Mouse (Mus musculus) T-helper 1 cell (primary cell): ENCODE data around the gene Ldhd.
"Not testable (repeated sequence)": the region's sequence is repeated elsewhere in the genome, so short reads cannot be mapped to it uniquely, and the experiment has no call there.

Experiments used
- in situ Hi-C: fragments of 300-600 bp; cut with MboI, MseI; formaldehyde crosslinking; loops from one replicate; pipeline ENCODE4 v1.15.1; 2025; ENCODE audit warnings: high pct_unique_total_duplicates

Ldhd gene

DNA sequence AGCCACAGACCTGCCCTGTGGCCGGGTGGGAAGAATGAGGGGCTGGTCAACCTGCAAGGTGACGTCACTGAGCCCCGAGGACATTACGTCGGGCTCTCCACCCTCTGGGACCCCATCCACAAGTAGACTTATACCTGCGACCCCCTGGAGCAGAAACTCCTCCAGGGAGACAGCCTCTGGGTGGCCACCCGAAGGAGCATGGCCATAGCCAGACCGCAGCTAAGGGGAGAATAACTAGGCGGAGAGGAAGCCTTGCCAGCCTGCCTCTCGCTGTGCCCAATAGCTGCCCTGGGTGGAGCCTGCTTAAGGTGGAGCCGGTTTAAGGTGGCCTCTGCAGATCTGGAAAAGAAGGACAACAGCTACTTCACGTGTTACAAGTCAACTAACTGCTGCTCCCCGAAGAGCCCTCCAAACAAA lies at the start of gene Ldhd:
TSS of gene Ldhd (minus strand) at position 270 of the 417 bp plus-strand sequence.
- in situ Hi-C loops = no loop called here

DNA sequence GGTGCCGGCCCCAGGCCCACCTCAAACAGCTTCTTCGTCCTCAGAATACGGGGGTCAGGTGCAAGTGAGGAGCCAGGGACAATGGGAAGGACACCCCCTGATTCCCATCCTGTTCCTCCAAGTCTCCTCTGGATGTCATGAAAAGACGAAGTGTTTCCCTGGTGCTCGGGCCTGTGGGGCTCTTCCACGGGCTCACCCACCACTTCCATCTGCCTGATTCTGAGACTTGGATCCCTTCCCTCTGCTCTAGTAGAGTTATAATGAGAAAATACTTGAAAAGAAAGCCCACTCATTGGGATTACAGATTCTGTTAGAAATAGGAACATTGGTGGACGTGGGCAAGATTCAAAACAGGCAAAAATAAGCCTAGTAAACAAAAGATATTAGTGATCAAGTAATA lies 48.7 kb upstream of the Ldhd start:
- in situ Hi-C loops = loop anchor here (5.0 kb wide), 1 partner anchor 143 kb away; no protein-coding TSS in a partner anchor

DNA sequence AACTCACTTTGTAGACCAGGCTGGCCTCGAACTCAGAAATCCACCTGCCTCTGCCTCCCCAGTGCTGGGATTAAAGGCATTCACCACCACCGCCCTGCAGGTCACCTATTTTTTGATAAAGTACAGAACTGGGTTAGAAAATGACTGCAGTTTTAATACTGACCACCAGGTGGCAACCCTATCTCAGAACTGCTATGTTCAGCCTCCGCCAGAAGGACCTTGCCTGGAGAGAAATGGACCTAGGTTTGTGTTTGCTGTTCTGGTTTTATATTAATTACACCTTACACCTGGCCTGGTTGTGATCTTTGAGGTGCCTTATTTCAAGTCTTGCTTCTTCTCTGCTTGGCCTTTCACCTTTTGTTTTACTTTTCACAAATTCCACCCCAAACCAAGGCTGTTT lies 47.9 kb upstream of the Ldhd start:
- in situ Hi-C loops = loop anchor here (5.0 kb wide), 1 partner anchor 144 kb away; no protein-coding TSS in a partner anchor

DNA sequence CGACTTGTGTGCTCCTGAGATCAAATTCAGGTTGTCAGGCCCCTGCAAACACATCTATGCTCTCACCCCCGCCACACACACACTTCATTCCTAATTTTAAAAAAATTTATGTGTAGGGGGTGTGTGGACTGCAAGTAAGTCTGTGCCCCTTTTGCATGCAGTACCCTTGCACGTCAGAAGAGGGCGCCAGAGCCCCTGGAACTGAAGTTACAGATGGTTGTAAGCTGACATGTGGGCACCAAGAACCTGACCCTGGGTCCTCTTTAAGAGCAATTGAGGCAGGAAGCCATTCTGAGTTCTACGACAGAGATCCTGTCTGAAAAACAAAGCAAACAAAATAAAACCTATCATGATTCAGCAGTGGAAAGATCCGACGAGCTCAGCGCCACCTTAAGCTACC lies 46.1 kb upstream of the Ldhd start:
- in situ Hi-C loops = loop anchor here (5.0 kb wide), 1 partner anchor 146 kb away; no protein-coding TSS in a partner anchor

DNA sequence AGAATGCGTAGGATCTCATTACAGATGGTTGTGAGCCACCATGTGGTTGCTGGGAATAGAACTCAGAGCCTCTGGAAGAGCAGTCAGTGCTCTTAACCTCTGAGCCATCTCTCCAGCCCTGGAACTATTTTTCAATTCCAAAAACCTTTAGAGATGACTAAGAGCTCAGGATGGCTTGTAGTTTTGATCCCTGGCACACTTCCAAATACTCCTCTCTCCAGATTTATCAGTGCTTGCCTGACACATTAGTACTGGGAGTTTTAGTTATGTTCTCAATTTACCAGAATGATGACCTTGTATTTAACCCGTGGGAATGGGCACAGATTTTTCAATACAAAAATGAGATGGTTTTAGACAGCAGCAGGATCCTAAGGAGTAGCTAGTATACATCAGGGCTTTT lies 36.6 kb upstream of the Ldhd start:
- in situ Hi-C loops = no loop called here

DNA sequence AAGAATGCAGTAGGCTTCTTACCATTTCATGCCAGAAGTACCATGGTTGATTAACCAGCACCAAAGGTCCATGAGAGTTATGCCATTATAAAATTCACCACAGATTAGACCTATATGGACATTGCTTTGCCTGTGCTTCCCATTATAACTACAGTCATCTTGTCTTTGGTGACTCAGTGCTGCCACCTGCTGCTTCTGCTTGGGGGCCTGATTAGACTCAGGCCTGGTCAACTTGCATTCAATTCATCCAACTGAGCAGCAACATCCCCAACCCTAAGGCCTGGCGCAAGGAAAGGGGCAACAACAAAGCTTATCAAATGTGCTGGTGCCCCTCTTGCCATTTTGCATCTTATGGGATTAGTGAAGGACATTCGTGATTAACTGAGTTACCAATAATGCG lies 32.3 kb upstream of the Ldhd start:
- in situ Hi-C loops = no loop called here

DNA sequence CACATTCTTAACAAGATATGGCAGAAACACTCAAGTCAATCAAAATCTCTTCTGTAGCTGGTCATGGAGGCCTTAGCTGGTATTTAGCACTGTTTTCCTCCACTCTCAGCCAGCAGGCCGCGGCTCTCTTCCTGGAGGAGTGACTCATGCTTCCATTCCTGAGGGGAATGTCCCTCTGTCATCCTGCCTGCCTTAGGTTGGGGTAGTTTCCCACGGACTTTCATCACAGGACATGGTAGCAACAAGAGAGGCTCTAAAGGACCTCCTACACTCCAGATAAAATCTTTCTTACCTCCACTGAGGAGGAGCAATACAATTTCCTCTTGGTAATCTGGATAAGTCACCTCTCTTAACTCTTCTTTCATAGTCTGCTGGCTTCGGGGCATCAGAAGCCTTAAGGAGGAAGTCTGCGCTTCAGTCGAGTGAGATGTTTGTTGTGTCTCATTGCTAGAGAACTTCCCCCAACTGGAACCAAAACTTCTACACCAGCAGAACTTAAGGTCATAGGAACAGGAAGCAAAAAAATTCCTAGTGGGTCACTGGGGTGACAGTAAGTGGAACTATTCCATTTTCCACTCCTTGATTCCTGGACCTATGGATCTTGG lies 28.7 kb upstream of the Ldhd start:
- in situ Hi-C loops = no loop called here

DNA sequence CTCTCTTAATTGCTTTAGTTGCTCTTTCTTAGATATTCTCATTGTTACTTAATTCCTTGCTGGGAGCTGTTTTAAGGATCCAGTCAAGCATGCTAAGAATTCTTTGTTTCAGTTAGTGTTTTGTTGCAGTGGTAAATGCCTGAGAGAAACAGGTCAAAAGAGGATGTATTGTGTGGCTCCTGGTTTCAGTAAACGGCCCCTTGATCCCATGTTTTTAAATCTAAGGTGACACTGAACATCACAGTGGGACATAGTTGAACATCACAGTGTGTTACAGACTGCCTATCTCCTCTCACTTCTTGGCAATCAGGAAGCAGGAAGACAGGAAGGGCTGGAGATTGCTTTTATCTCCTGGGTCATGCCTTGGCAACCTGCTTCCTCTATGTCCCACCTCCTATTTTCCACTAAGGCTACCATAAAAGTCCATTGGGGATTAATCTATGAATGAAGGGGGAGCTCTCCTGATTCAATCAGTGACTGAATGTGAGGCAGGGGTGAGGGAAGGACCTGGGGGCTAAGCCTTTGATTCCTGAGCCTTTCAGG lies 27.2 kb upstream of the Ldhd start:
- in situ Hi-C loops = no loop called here

DNA sequence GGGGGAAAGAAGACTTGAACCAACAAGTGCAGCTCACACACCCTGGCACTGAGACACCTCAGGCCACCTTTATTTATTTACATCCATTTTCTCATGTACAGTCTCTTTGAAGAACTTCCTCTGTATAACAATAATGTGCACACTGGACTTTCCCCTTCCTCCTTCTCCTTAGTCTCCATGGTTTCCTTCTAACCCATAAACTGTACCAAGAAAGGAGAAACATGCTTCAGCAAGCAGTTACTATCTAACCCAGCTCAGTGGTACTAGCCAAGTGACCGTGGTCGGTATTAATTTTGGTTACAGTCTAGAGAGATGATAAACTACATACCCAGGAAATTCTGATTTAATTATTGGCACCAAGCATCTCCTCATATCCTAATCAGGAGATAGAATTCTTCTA lies 23.4 kb upstream of the Ldhd start:
- in situ Hi-C loops = no loop called here

DNA sequence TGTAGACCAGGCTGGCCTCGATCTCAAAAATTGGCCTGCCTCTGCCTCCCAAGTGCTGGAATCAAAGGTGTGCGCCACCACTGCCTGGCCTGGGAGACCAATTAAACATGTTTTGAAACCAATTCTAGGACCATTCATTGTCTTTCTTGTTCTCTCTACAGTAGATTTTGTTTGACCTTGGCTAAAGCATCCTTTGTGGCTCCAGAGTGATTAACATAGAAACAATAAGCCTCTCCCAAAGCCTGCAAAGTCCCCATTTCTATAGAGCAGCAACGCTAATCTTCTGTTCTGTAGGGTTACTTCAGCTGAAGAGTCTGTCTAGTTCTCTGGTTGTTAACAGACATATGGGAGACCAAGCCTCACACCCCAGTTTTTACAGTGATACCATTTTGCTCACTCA lies 20.5 kb upstream of the Ldhd start:
- in situ Hi-C loops = no loop called here

DNA sequence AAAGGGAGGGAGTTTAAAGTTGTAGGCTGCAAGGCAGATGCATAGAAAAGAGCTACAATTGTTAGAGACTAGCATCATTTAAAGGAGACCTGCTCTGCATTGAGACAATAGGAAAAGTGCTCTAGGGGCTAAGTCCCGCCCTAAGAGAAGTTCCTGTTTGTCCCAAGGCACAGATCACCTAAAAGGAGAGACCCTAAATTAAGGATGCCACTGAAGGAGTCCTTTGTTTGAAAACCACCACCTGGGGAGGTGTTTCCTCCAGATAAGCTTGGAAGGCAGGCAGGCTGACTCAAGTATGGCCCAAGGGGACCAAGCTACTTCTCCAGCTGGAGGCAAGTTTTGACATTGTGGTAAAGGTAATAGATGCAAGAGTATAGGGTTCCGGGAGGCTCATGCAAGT lies 18.7 kb upstream of the Ldhd start:
- in situ Hi-C loops = no loop called here

DNA sequence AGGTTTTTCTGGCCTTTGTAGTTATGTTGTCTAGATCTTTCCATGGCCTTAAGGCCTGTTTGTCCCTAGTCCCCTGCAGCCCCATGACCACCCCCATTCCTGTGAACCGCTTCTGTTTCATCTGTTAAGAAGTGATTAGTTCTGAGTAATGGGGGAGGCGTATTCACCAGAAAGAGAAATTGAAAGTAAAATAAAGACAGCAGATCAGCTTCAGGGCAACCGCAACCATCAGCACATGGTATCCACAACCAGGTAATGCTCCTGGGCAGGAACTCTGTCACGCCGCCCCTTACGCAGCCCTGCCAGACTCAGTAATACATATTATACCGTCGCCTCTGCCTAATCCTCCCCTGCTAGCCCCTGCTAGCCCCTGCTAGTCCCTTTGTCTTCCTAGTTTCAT lies 15.5 kb upstream of the Ldhd start:
- in situ Hi-C loops = no loop called here

DNA sequence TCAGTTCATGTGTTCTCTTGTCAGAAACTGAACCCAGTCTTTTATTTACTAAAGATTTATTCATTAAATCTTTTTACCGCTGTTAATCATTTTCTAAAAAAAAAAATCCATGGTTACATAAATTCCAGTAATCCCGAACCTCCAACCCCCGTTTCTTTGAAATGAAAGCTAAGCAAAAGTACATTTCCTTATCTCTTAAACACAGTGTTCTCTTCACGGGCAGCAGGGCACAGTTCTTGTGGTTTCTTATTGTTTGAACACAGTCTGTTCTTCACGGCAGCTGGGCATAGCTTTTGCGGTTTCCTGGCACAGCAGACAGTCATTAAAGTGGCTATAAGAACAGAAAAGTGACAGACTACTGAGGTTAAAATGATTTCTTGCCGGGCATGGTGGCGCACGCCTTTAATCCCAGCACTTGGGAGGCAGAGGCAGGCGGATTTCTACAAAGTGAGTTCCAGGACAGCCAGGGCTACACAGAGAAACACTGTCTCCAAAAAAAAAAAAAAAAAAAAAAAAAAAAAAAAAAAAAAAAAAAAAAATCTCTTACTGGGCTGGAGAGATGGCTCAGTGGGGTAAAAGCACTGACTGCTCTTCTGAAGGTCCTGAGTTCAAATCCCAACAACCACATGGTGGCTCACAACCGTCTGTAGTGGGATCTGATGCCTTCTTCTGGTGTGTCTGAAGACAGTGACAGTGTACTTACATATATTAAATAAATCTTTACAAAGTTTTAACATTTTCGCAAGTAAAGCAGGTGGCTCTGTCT lies 14.3 kb upstream of the Ldhd start:
- in situ Hi-C loops = not testable (repeated sequence)

DNA sequence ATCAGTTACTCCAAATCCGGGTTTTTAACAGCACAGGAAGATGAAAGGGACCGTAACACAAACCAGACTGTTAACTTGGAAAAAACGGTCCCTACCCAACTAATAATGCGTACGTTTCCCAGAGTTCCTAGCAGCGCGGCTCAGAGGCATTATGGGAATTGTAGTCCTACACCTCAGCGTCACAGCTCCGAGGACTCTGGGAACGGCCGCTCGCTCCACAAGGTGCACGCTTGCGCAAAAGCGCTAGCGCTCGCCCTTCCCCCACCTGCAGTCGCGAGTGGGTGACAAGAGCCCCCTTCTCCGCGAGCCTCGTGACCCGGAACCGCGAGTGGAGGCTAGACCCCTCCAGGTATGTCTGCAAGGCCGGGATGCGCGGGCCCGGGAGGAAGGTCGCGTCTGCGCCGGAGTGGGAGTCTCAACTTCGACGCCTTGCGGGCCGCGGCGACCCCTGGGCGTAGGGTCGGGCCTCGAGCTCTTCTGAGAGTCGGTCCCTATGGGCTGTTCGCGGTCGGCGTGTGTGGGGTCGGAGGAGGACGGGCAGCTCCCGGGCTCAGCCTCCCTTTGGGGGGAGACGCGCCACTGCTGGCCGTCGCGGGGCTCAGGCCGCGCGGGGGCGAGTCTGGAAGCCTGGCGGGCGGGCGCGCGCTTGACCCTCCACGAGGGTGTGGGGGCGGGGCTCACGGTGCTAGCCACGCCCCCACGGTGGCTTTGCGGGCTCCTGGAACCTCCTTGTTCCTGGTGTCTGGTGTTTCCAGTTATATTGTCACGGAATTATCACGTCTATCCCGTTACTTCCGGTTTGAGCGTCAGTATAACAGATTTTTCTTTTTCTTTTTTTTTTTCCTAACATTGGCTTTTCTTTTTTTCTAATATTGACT lies 13.3 kb upstream of the Ldhd start, which contains the start of gene Zfp1:
TSS of gene Zfp1 (plus strand) at position 138 of the 878 bp plus-strand sequence.
- in situ Hi-C loops = no loop called here

DNA sequence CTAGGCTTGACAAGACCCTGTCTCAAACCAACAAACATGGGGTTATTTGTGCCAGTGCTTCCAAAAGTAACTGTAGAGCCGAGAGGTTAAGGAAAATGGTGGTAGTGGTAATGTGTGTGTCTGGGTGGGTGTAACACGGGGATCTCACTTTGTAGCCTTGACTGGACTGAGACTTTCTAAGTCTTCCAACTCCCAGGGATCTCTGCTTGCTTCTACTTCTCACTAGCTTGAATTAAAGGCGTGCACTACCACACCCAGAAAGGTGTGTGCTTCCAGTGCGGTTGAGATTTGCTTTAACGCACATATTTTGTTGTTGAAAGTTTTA lies 12.7 kb upstream of the Ldhd start:
- in situ Hi-C loops = no loop called here

DNA sequence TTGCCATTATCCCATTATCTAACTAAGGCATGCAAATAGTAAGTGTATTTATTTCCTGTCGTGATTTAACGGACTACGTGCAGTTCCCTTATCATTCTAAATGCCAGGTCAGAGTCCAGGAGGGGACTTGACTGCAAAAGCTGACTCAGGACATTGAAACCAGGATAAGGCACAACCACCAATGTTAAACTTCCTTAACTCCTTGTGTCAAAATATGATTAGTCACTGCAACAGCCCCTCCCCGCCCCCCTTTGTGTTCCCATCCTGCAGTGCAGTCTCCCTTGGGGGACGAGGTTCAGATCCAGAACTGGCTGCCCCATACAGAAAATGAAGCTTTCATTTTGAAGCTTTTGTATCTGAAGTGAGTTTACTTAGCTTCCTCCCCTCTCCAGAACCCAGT lies 12.3 kb upstream of the Ldhd start:
- in situ Hi-C loops = no loop called here

DNA sequence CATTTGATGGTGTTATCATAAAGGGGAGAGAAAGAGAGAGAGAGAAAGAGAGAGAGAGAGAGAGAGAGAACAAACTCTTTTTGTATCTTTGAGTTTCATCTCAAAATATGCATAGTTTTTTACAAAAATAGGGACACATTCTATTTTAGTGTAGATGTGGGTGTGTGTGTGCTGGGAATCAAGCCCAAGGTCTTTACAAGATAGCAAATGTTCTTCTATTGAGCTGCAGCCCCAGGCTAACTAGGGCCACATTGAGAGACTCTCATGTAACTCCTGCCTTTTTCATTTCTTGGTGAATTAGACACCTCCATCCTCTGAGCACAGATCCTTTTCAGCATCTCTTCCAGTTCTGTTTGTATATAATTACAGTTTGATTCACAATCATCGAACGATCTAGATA lies 10.9 kb upstream of the Ldhd start:
- in situ Hi-C loops = no loop called here

DNA sequence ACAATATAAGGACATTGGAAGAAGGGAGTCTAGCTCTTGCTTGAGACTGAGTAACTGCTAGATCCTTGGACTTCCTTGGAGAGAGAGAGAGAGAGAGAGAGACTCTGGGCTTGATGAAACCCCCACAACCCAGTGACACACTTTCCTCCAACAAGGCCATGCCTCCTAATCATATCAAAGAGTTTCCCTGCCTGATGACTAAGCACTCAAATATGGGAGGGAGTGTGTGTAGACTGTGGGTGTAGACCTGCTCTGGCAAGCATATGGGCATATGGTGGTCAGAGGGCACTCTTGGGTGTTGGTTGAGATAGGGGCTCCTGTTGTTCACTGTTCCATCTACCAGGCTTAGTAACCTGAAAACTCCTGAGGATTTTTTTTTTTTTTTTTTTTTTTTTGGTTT lies 7.9 kb upstream of the Ldhd start:
- in situ Hi-C loops = no loop called here

DNA sequence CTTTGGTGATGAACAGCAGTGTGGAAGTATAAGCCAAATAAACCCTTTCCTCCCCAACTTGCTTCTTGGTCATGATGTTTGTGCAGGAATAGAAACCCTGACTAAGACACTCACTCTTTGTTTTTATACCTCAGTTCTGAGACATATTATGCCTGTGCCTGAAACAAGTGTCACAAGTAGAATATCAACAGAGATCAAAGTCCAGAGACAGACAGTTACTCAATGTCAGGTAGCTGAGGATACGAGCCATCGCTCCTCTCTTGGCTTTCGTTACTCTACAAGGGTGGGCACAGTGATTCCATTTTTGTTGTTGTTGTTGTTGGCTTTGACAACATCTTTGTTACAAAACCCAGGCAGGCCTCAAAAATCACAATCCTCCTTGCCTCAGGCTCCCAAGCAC lies 2.8 kb upstream of the Ldhd start:
- in situ Hi-C loops = no loop called here

DNA sequence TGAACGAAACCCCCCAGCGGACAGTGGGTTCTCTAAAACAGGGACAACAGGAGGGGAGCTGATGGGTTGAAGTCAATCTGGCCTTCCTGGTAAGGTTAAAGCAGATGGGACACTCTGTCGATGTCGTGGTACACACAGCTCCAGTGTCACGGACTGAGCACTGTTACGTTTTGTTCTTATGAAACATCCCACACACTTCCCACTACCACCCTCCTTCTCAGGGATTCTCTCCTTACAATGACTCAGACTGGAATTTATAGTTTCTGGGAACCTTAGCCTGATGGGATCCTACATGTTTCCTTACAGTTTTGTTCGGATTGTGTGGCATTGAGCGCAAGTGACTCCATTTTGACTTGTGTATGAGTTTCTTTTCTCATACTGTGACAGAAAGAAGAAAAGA lies 1.4 kb upstream of the Ldhd start:
- in situ Hi-C loops = no loop called here

DNA sequence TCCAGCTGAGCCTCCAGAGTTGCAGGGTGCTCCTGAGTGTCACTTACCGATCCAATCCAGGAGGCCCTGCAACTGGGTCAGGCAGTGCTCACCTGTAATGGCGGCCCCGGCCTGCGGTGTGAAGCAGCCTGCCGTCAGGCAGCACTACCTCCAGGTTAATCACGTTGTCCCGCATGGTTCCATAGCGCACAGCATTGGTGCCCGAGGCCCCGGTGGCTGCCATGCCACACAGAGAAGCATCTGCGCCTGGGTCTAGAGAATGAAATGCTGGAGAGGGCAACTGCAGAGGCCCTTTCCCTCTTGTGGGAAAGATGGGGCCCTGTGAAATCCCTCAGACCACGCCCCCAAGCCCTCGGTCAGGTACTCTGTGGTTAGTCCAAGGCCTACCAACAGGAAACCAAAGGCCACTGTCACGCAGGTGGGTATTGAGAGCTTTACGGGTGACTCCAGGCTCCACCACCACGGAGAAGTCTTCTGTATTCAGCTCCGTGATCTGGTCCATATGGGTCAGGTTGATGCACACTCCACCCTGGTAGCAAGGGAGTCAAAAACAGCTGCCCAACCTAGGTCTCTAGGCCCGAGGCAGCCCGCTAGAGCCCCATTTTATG lies 1.2 kb downstream of the Ldhd start:
- in situ Hi-C loops = loop anchor here (5.0 kb wide), 1 partner anchor 97 kb away; no protein-coding TSS in a partner anchor

DNA sequence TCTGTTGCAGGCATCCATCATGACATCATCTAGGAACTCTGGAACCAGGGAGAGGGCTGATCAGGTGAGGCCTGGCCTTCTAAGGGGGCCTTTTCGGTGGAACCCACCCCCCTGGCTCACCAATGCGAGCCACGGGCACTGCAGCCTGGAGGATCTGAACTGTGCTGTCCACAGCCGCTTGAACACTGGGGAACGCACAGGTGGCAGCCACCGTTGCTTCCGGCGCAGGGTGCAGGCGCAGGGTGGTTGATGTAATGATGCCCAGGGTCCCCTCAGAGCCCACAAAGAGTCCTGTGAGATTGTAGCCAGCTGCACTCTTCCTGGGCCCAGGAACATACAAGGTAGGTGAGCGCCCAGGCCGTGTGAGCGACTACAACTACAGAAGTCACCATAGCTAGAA lies 1.8 kb downstream of the Ldhd start:
- in situ Hi-C loops = loop anchor here (5.0 kb wide), 1 partner anchor 96 kb away; no protein-coding TSS in a partner anchor
